Mouse (Mus musculus): Measurements from ENCODE around the gene Lrguk. TPM values are rescaled to one million over a fixed set of nuclear protein-coding genes. Genes with fewer than 3 reads are reported as not detected.
A peak's percentile ranks its signal among the peaks of the same experiment; 100 is the strongest.

Lrguk gene
- polyA plus RNA-seq, 1 experiment from 2014 or later, result 0.59 TPM

GRCm38 (mm10) chr6:34000644-34001043 lies 28.6 kb upstream of the Lrguk start:
- Histone ChIP-seq H3K27ac (replicated peaks in 1 of 2; ENCODE audit: control insufficient read depth in 1 of 2, insufficient read depth in 1 of 2, low read depth in 2 of 2, low read length in 2 of 2) (no peak overlapping the region), H3K4me3 (ENCODE audit: control insufficient read depth in 1 of 2, insufficient read depth in 1 of 2, low read depth in 1 of 2, low read length in 2 of 2) (no peak overlapping the region), H3K9ac (ENCODE audit: low read length) (no peak overlapping the region), H3K36me3 (ENCODE audit: control insufficient read depth, insufficient read depth, low read length) (no peaks in the 10 kb centered on the region), H3K27me3 (ENCODE audit: control insufficient read depth, insufficient read depth, low read length) (no peaks in the 10 kb centered on the region), H3K4me1 (ENCODE audit: control insufficient read depth in 2 of 2, insufficient read depth in 2 of 2, low read length in 2 of 2) (no peaks in the 10 kb centered on the region), H3K9me3 (ENCODE audit: control insufficient read depth, low read length) (no peaks in the 10 kb centered on the region), H3K4me2 (ENCODE audit: low read length) (no peak overlapping the region)
- 91% methylated on average over 7 of the region's 7 CpGs for WGBS
- no peak for ATAC-seq (ENCODE audit: insufficient number of reproducible peaks, insufficient read depth, low FRiP score, low read depth)

- peaks cover 4 to 5% of the 10 kb centered on the region in 2 experiments; a peak in 2 of 4 replicates for H3K4me1 ChIP-seq (ENCODE audit: control insufficient read depth in 2 of 2, insufficient read depth in 2 of 2, low read length in 2 of 2)
- H3K36me3 ChIP-seq (ENCODE audit: control insufficient read depth, insufficient read depth, low read length), result no peaks in the 10 kb centered on the region
- no peak overlapping the region for H3K4me2 ChIP-seq (ENCODE audit: low read length)
- H3K4me3 ChIP-seq (ENCODE audit: control insufficient read depth in 1 of 2, insufficient read depth in 1 of 2, low read depth in 1 of 2, low read length in 2 of 2), result no peak overlapping the region
- ATAC-seq (ENCODE audit: insufficient number of reproducible peaks, insufficient read depth, low FRiP score, low read depth), result no peak
- H3K9ac ChIP-seq (ENCODE audit: low read length), result no peak overlapping the region
- no peaks in the 10 kb centered on the region for H3K27me3 ChIP-seq (ENCODE audit: control insufficient read depth, insufficient read depth, low read length)
- no peaks in the 10 kb centered on the region for H3K9me3 ChIP-seq (ENCODE audit: control insufficient read depth, low read length)
- no peak overlapping the region for H3K27ac ChIP-seq (replicated peaks in 1 of 2; ENCODE audit: control insufficient read depth in 1 of 2, insufficient read depth in 1 of 2, low read depth in 2 of 2, low read length in 2 of 2)
- WGBS, result 38% methylated on average over 1 of the region's 1 CpGs
Observed at GRCm38 (mm10) chr6:34003033-34003432, 26.2 kb upstream of the Lrguk start.

GRCm38 (mm10) chr6:34013469-34013868 lies 15.8 kb upstream of the Lrguk start:
- ATAC-seq (ENCODE audit: insufficient number of reproducible peaks, insufficient read depth, low FRiP score, low read depth), result no peak
- no peaks in the 10 kb centered on the region for H3K4me1 ChIP-seq (ENCODE audit: control insufficient read depth in 2 of 2, insufficient read depth in 2 of 2, low read length in 2 of 2)
- 81% methylated on average over 6 of the region's 6 CpGs for WGBS

GRCm38 (mm10) chr6:34029746-34030027 lies 439 bp downstream of the Lrguk start:
- H3K9me3 ChIP-seq (ENCODE audit: control insufficient read depth, low read length), result no peaks in the 10 kb centered on the region
- peak; percentile 35; the same call in 1 of the 2 replicates for ATAC-seq (ENCODE audit: insufficient number of reproducible peaks, insufficient read depth, low FRiP score, low read depth)
- WGBS, result 0% methylated on average over 2 of the region's 4 CpGs
- peak overlapping the region; percentile 78 for H3K4me2 ChIP-seq (ENCODE audit: low read length)
- H3K27ac ChIP-seq (replicated peaks in 1 of 2; ENCODE audit: control insufficient read depth in 1 of 2, insufficient read depth in 1 of 2, low read depth in 2 of 2, low read length in 2 of 2), result no peak overlapping the region
- peak overlapping the region; percentile 71 for H3K9ac ChIP-seq (ENCODE audit: low read length)
- peaks cover 6 to 8% of the 10 kb centered on the region in 2 experiments for H3K4me1 ChIP-seq (ENCODE audit: control insufficient read depth in 2 of 2, insufficient read depth in 2 of 2, low read length in 2 of 2)
- peak overlapping the region; percentile 60 to 62 for H3K4me3 ChIP-seq (ENCODE audit: control insufficient read depth in 1 of 2, insufficient read depth in 1 of 2, low read depth in 1 of 2, low read length in 2 of 2)
- no peaks in the 10 kb centered on the region for H3K36me3 ChIP-seq (ENCODE audit: control insufficient read depth, insufficient read depth, low read length)
- H3K27me3 ChIP-seq (ENCODE audit: control insufficient read depth, insufficient read depth, low read length), result no peaks in the 10 kb centered on the region

More at GRCm38 (mm10) chr6:34013469-34013868, 15.8 kb upstream of the Lrguk start:
- Histone ChIP-seq H3K4me2 (ENCODE audit: low read length) (no peak overlapping the region), H3K9me3 (ENCODE audit: control insufficient read depth, low read length) (peaks cover 5% of the 10 kb centered on the region; the same call in 1 of the 2 replicates), H3K9ac (ENCODE audit: low read length) (no peak overlapping the region), H3K4me3 (ENCODE audit: control insufficient read depth in 1 of 2, insufficient read depth in 1 of 2, low read depth in 1 of 2, low read length in 2 of 2) (no peak overlapping the region), H3K36me3 (ENCODE audit: control insufficient read depth, insufficient read depth, low read length) (no peaks in the 10 kb centered on the region), H3K27ac (replicated peaks in 1 of 2; ENCODE audit: control insufficient read depth in 1 of 2, insufficient read depth in 1 of 2, low read depth in 2 of 2, low read length in 2 of 2) (no peak overlapping the region), H3K27me3 (ENCODE audit: control insufficient read depth, insufficient read depth, low read length) (no peaks in the 10 kb centered on the region)

GRCm38 (mm10) chr6:34034096-34034495 lies 4.8 kb downstream of the Lrguk start:
- H3K27ac ChIP-seq (replicated peaks in 1 of 2; ENCODE audit: control insufficient read depth in 1 of 2, insufficient read depth in 1 of 2, low read depth in 2 of 2, low read length in 2 of 2), result no peak overlapping the region
- no peaks in the 10 kb centered on the region for H3K27me3 ChIP-seq (ENCODE audit: control insufficient read depth, insufficient read depth, low read length)
- 48% methylated on average over 3 of the region's 3 CpGs for WGBS
- no peaks in the 10 kb centered on the region for H3K36me3 ChIP-seq (ENCODE audit: control insufficient read depth, insufficient read depth, low read length)
- peaks cover 8 to 12% of the 10 kb centered on the region in 2 experiments for H3K4me1 ChIP-seq (ENCODE audit: control insufficient read depth in 2 of 2, insufficient read depth in 2 of 2, low read length in 2 of 2)
- no peak overlapping the region for H3K4me3 ChIP-seq (ENCODE audit: control insufficient read depth in 1 of 2, insufficient read depth in 1 of 2, low read depth in 1 of 2, low read length in 2 of 2)
- H3K4me2 ChIP-seq (ENCODE audit: low read length), result no peak overlapping the region
- ATAC-seq (ENCODE audit: insufficient number of reproducible peaks, insufficient read depth, low FRiP score, low read depth), result no peak
- H3K9ac ChIP-seq (ENCODE audit: low read length), result no peak overlapping the region
- no peaks in the 10 kb centered on the region for H3K9me3 ChIP-seq (ENCODE audit: control insufficient read depth, low read length)

GRCm38 (mm10) chr6:34034577-34035461 lies 5.6 kb downstream of the Lrguk start:
- Histone ChIP-seq H3K36me3 (ENCODE audit: control insufficient read depth, insufficient read depth, low read length) (no peaks in the 10 kb centered on the region), H3K4me3 (ENCODE audit: control insufficient read depth in 1 of 2, insufficient read depth in 1 of 2, low read depth in 1 of 2, low read length in 2 of 2) (no peak overlapping the region), H3K4me1 (ENCODE audit: control insufficient read depth in 2 of 2, insufficient read depth in 2 of 2, low read length in 2 of 2) (peaks cover 8 to 11% of the 10 kb centered on the region in 2 experiments), H3K4me2 (ENCODE audit: low read length) (0 out of 2 replicates have a peak overlapping the region, but pooled peaks have one; percentile 9), H3K27me3 (ENCODE audit: control insufficient read depth, insufficient read depth, low read length) (no peaks in the 10 kb centered on the region), H3K9ac (ENCODE audit: low read length) (no peak overlapping the region), H3K9me3 (ENCODE audit: control insufficient read depth, low read length) (no peaks in the 10 kb centered on the region), H3K27ac (replicated peaks in 1 of 2; ENCODE audit: control insufficient read depth in 1 of 2, insufficient read depth in 1 of 2, low read depth in 2 of 2, low read length in 2 of 2) (no peak overlapping the region)
- ATAC-seq (ENCODE audit: insufficient number of reproducible peaks, insufficient read depth, low FRiP score, low read depth), result no peak
- WGBS, result 21% methylated on average over 15 of the region's 15 CpGs

GRCm38 (mm10) chr6:34040624-34041235 lies 11.5 kb downstream of the Lrguk start:
- H3K4me3 ChIP-seq (ENCODE audit: control insufficient read depth in 1 of 2, insufficient read depth in 1 of 2, low read depth in 1 of 2, low read length in 2 of 2), result no peak overlapping the region
- H3K36me3 ChIP-seq (ENCODE audit: control insufficient read depth, insufficient read depth, low read length), result no peaks in the 10 kb centered on the region
- WGBS, result 39% methylated on average over 12 of the region's 12 CpGs
- no peak overlapping the region for H3K27ac ChIP-seq (replicated peaks in 1 of 2; ENCODE audit: control insufficient read depth in 1 of 2, insufficient read depth in 1 of 2, low read depth in 2 of 2, low read length in 2 of 2)
- no peak overlapping the region; the same call in 1 of the 2 replicates for H3K4me2 ChIP-seq (ENCODE audit: low read length)
- peaks cover 8 to 12% of the 10 kb centered on the region in 2 experiments; a peak in 3 of 4 replicates for H3K4me1 ChIP-seq (ENCODE audit: control insufficient read depth in 2 of 2, insufficient read depth in 2 of 2, low read length in 2 of 2)
- H3K9me3 ChIP-seq (ENCODE audit: control insufficient read depth, low read length), result no peaks in the 10 kb centered on the region
- no peak for ATAC-seq (ENCODE audit: insufficient number of reproducible peaks, insufficient read depth, low FRiP score, low read depth)
- H3K9ac ChIP-seq (ENCODE audit: low read length), result no peak overlapping the region
- no peaks in the 10 kb centered on the region for H3K27me3 ChIP-seq (ENCODE audit: control insufficient read depth, insufficient read depth, low read length)
